Mouse (Mus musculus) stomach, adult 2 months (tissue): Measurements from ENCODE around the gene Zfp637. TPM values are rescaled to one million over a fixed set of nuclear protein-coding genes. Genes with fewer than 3 reads are reported as not detected.

Experiments used
- polyA plus RNA-seq: library from polyadenylated mRNA; depleted of rRNA; stranded (reverse); fragments of >200 nt; gene quantifications from 2 replicates; pipeline ENCODE4 v1.2.3, GENCODE M21; 2012; rRNA removed

Gene Zfp637
- polyA plus RNA-seq: 7.1 and 7.4 TPM in 2 replicates

DNA sequence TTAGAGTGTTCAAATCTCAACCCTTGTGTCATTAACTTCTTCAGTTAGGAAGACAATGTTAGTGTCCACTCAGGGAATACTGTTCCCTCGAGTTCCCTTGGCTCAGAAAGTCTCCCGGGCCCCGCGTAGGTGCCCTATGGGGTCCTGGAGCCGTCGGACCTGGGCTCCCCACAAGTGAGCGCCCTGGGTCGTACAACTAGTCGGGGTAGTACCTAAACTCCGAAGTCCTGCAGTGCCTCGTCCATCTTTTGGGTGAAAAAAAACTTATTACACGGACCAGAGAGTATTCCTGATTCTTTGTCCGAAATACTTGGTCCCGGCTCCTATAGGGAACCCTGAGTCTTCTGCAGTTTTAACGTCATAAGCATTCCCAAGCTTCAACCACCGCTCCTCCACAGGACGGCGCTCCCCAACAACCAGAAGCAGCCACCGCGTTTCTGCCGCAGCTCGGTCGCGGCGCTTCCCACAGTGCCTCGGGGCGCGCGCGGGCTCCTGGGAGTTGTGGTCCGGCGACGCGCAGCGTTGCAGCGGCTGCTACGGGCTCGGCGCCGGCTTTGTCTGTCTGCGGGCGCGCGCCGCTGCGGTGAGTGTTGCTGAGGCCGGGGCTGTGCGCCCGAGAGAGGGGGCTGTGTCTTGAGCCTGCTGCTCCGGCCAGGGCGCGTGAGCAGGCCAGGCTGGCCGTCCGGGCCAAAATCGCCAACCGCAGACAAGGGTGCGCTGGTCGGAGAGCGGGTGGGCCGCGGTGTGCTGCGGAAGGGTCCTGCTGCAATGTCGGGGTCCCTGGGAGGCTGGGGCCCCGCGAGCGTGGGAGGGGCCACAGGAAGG, at the start of gene Zfp637:
Gene Zfp637 (plus strand): TSS at position 495 of the 825 bp plus-strand sequence.

DNA sequence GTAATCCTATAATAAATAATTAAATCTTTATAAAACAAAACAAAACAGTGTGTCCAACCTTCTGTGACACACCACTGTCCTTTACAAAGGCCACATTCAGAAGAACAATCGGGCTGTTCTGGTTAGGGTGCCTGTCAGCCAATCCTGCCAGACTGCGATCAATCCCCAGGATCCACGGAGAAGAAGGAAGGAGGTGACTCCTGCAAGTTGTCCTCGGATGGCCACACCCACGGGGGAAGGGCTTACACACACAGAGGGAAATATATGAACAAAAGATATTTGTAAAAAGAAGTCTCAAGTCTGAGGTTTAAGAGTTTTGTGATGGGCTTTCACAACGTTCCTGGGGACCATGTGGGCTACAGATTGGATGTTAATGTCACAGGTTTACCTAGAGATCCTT, 20.9 kb downstream of the Zfp637 start, which contains the start of gene Zfp239:
Gene Zfp239 (plus strand): TSS at position 253 of the 400 bp plus-strand sequence.

Other genes starting within 250 kb of the Zfp637 start
- gene Zfp239, start 20.9 kb downstream of the Zfp637 start, polyA plus RNA-seq: 0.30 and 0.44 TPM in 2 replicates
- gene Hnrnpf, start 59.1 kb downstream of the Zfp637 start, polyA plus RNA-seq: 28.2 and 32.1 TPM in 2 replicates
- gene Fxyd4, start 96.5 kb downstream of the Zfp637 start, polyA plus RNA-seq: not detected in 2 replicates
- 0.06 and 0.13 TPM in 2 replicates for gene Rasgef1a, start 170.3 kb downstream of the Zfp637 start, polyA plus RNA-seq